Mouse (Mus musculus) lung, adult 2 months (tissue): ENCODE results near the gene Pcca.

Experiments
- CTCF ChIP-seq: fragments of 200-500 bp; IDR thresholded peaks from 2 replicates; pipeline ENCODE4 v1.5.1; 2011; ENCODE audit warnings: mild to moderate bottlenecking, low read length, control low read depth; ENCODE audit not compliant: insufficient read depth
- POLR2A ChIP-seq: fragments of 200-500 bp; IDR thresholded peaks from 2 replicates; pipeline ENCODE4 v1.6.1; 2011; ENCODE audit warnings: low read depth, mild to moderate bottlenecking, control low read depth, low read length, borderline replicate concordance; ENCODE audit errors: extremely low read depth

DNA sequence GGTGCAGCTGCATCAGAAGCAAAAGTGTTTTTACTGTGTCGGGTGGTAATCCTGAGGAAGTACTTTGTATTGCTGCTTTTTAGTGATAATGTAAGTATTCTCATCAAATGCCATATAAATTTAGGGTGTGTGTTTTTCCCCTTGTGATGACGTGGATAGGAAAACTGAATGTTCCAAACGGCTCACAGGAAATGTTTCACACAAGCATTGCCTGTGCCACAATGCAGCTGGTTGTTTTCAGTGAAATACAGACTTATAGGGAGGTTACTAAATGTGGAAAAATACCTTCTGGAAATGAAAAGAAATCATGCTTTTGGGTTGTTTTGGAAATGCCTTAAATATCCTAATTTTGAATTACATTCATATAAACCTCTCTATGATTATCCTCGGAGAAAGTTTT is 250.6 kb downstream of the Pcca start:
- no peak for TF ChIP-seq CTCF
- TF ChIP-seq POLR2A = no peak
